Mouse (Mus musculus): ENCODE results near the gene Tcp11. TPM values are rescaled to one million over a fixed set of nuclear protein-coding genes. Genes with fewer than 3 reads are reported as not detected.
A peak's percentile ranks its signal among the peaks of the same experiment; 100 is the strongest.

Gene Tcp11
- total RNA-seq, 1 experiment = 4.8 TPM

- no peaks in the 10 kb centered on the region for H3K36me3 ChIP-seq (ENCODE audit: control insufficient read depth, insufficient read depth, low read length, poor library complexity, severe bottlenecking)
- DNase-seq (ENCODE audit: low read depth, low spot score) = no peak
- 0 out of 4 replicates have a peak, but pooled peaks cover 0 to 3% of the 10 kb centered on the region in 2 experiments for H3K4me1 ChIP-seq (ENCODE audit: control insufficient read depth in 2 of 2, insufficient read depth in 2 of 2, low read length in 2 of 2, poor library complexity in 1 of 2)
- H3K4me3 ChIP-seq (ENCODE audit: insufficient read depth in 1 of 2, low read depth in 1 of 2, low read length in 2 of 2, poor library complexity in 1 of 2, severe bottlenecking in 1 of 2) = no peak overlapping the region
- no peak overlapping the region for H3K9ac ChIP-seq (ENCODE audit: insufficient read depth, low read depth, low read length, poor library complexity, severe bottlenecking)
- H3K27ac ChIP-seq (ENCODE audit: insufficient read depth, low read depth, low read length, poor library complexity, severe bottlenecking) = no peak overlapping the region
- no peaks in the 10 kb centered on the region for H3K9me3 ChIP-seq (ENCODE audit: control insufficient read depth, insufficient read depth, low read depth, low read length)
- in situ Hi-C loops (cut with MboI; ENCODE audit: low sequenced_read_pairs in 2 of 2, unreplicated experiment in 2 of 2) = no loop called here
- TF ChIP-seq ZC3H11A (IDR thresholded peaks at IDR 0.05; ENCODE audit: borderline replicate concordance, low read depth, low read length) = no peak
- no peak for TF ChIP-seq MAFK (IDR thresholded peaks at IDR 0.05; ENCODE audit: insufficient read depth, low read depth, low read length)
- no peak for TF ChIP-seq HCFC1 (IDR thresholded peaks at IDR 0.05; ENCODE audit: borderline replicate concordance, insufficient read depth, low read length)
- no peak for TF ChIP-seq ZNF384 (IDR thresholded peaks at IDR 0.05; ENCODE audit: low read depth, low read length)
- TF ChIP-seq CHD2 (IDR thresholded peaks at IDR 0.05; ENCODE audit: low read depth, low read length) = no peak
Observed at GRCm38 (mm10) chr17:28112266-28112665, 31.8 kb upstream of the Tcp11 start.

GRCm38 (mm10) chr17:28107275-28107674 is 26.8 kb upstream of the Tcp11 start:
- no peak for DNase-seq (ENCODE audit: low read depth, low spot score)
- Histone ChIP-seq H3K9me3 (ENCODE audit: control insufficient read depth, insufficient read depth, low read depth, low read length) (no peaks in the 10 kb centered on the region), H3K36me3 (ENCODE audit: control insufficient read depth, insufficient read depth, low read length, poor library complexity, severe bottlenecking) (no peaks in the 10 kb centered on the region), H3K4me3 (ENCODE audit: insufficient read depth in 1 of 2, low read depth in 1 of 2, low read length in 2 of 2, poor library complexity in 1 of 2, severe bottlenecking in 1 of 2) (no peak overlapping the region), H3K27ac (ENCODE audit: insufficient read depth, low read depth, low read length, poor library complexity, severe bottlenecking) (no peak overlapping the region), H3K4me1 (ENCODE audit: control insufficient read depth in 2 of 2, insufficient read depth in 2 of 2, low read length in 2 of 2, poor library complexity in 1 of 2) (peaks cover 2 to 15% of the 10 kb centered on the region in 2 experiments; a peak in 2 of 4 replicates), H3K9ac (ENCODE audit: insufficient read depth, low read depth, low read length, poor library complexity, severe bottlenecking) (no peak overlapping the region)
- in situ Hi-C loops (cut with MboI; ENCODE audit: low sequenced_read_pairs in 2 of 2, unreplicated experiment in 2 of 2) = loop anchor here in 1 of 2 experiments (10.0 kb wide), 1 partner anchor 58 kb away; no protein-coding TSS in a partner anchor
- no peak for TF ChIP-seq ZC3H11A (IDR thresholded peaks at IDR 0.05; ENCODE audit: borderline replicate concordance, low read depth, low read length)

GRCm38 (mm10) chr17:28106352-28106751 is 25.9 kb upstream of the Tcp11 start:
- DNase-seq (ENCODE audit: low read depth, low spot score) = peak; percentile 78
- H3K4me1 ChIP-seq (ENCODE audit: control insufficient read depth in 2 of 2, insufficient read depth in 2 of 2, low read length in 2 of 2, poor library complexity in 1 of 2) = peaks cover 2 to 15% of the 10 kb centered on the region in 2 experiments; a peak in 2 of 4 replicates
- no peaks in the 10 kb centered on the region for H3K36me3 ChIP-seq (ENCODE audit: control insufficient read depth, insufficient read depth, low read length, poor library complexity, severe bottlenecking)
- H3K9me3 ChIP-seq (ENCODE audit: control insufficient read depth, insufficient read depth, low read depth, low read length) = no peaks in the 10 kb centered on the region
- no peak overlapping the region for H3K9ac ChIP-seq (ENCODE audit: insufficient read depth, low read depth, low read length, poor library complexity, severe bottlenecking)
- no peak overlapping the region for H3K4me3 ChIP-seq (ENCODE audit: insufficient read depth in 1 of 2, low read depth in 1 of 2, low read length in 2 of 2, poor library complexity in 1 of 2, severe bottlenecking in 1 of 2)
- 0 out of 2 replicates have a peak overlapping the region, but pooled peaks have one; percentile 11 for H3K27ac ChIP-seq (ENCODE audit: insufficient read depth, low read depth, low read length, poor library complexity, severe bottlenecking)
- in situ Hi-C loops (cut with MboI; ENCODE audit: low sequenced_read_pairs in 2 of 2, unreplicated experiment in 2 of 2) = loop anchor here in 1 of 2 experiments (10.0 kb wide), 1 partner anchor 58 kb away; no protein-coding TSS in a partner anchor
- TF ChIP-seq MAFK (IDR thresholded peaks at IDR 0.05; ENCODE audit: insufficient read depth, low read depth, low read length) = no peak

GRCm38 (mm10) chr17:28104416-28104815 is 24.0 kb upstream of the Tcp11 start:
- Histone ChIP-seq H3K9ac (ENCODE audit: insufficient read depth, low read depth, low read length, poor library complexity, severe bottlenecking) (peak overlapping the region; percentile 29; the same call in 1 of the 2 replicates), H3K9me3 (ENCODE audit: control insufficient read depth, insufficient read depth, low read depth, low read length) (no peaks in the 10 kb centered on the region), H3K4me3 (ENCODE audit: insufficient read depth in 1 of 2, low read depth in 1 of 2, low read length in 2 of 2, poor library complexity in 1 of 2, severe bottlenecking in 1 of 2) (peak overlapping the region in 1 of 2 experiments; percentile 22; a peak in 1 of 4 replicates), H3K36me3 (ENCODE audit: control insufficient read depth, insufficient read depth, low read length, poor library complexity, severe bottlenecking) (no peaks in the 10 kb centered on the region), H3K27ac (ENCODE audit: insufficient read depth, low read depth, low read length, poor library complexity, severe bottlenecking) (no peak overlapping the region), H3K4me1 (ENCODE audit: control insufficient read depth in 2 of 2, insufficient read depth in 2 of 2, low read length in 2 of 2, poor library complexity in 1 of 2) (peaks cover 2 to 12% of the 10 kb centered on the region in 2 experiments; a peak in 2 of 4 replicates)
- no peak for DNase-seq (ENCODE audit: low read depth, low spot score)
- in situ Hi-C loops (cut with MboI; ENCODE audit: low sequenced_read_pairs in 2 of 2, unreplicated experiment in 2 of 2) = loop anchor here in 1 of 2 experiments (10.0 kb wide), 1 partner anchor 60 kb away; no protein-coding TSS in a partner anchor
- no peak for TF ChIP-seq ZNF384 (IDR thresholded peaks at IDR 0.05; ENCODE audit: low read depth, low read length)
- TF ChIP-seq MAFK (IDR thresholded peaks at IDR 0.05; ENCODE audit: insufficient read depth, low read depth, low read length) = no peak
- TF ChIP-seq HCFC1 (IDR thresholded peaks at IDR 0.05; ENCODE audit: borderline replicate concordance, insufficient read depth, low read length) = no peak
- no peak for TF ChIP-seq CHD2 (IDR thresholded peaks at IDR 0.05; ENCODE audit: low read depth, low read length)
- no peak for TF ChIP-seq ZC3H11A (IDR thresholded peaks at IDR 0.05; ENCODE audit: borderline replicate concordance, low read depth, low read length)

- in situ Hi-C loops (cut with MboI; ENCODE audit: low sequenced_read_pairs in 2 of 2, unreplicated experiment in 2 of 2) = loop anchor here in 1 of 2 experiments (10.0 kb wide), 1 partner anchor 63 kb away; no protein-coding TSS in a partner anchor
- Histone ChIP-seq H3K36me3 (ENCODE audit: control insufficient read depth, insufficient read depth, low read length, poor library complexity, severe bottlenecking) (no peaks in the 10 kb centered on the region), H3K4me3 (ENCODE audit: insufficient read depth in 1 of 2, low read depth in 1 of 2, low read length in 2 of 2, poor library complexity in 1 of 2, severe bottlenecking in 1 of 2) (no peak overlapping the region), H3K4me1 (ENCODE audit: control insufficient read depth in 2 of 2, insufficient read depth in 2 of 2, low read length in 2 of 2, poor library complexity in 1 of 2) (peaks cover 4 to 14% of the 10 kb centered on the region in 2 experiments; a peak in 3 of 4 replicates), H3K9me3 (ENCODE audit: control insufficient read depth, insufficient read depth, low read depth, low read length) (no peaks in the 10 kb centered on the region), H3K9ac (ENCODE audit: insufficient read depth, low read depth, low read length, poor library complexity, severe bottlenecking) (no peak overlapping the region), H3K27ac (ENCODE audit: insufficient read depth, low read depth, low read length, poor library complexity, severe bottlenecking) (no peak overlapping the region)
- DNase-seq (ENCODE audit: low read depth, low spot score) = no peak
- TF ChIP-seq ZC3H11A (IDR thresholded peaks at IDR 0.05; ENCODE audit: borderline replicate concordance, low read depth, low read length) (no peak), MAFK (IDR thresholded peaks at IDR 0.05; ENCODE audit: insufficient read depth, low read depth, low read length) (no peak), ZNF384 (IDR thresholded peaks at IDR 0.05; ENCODE audit: low read depth, low read length) (no peak), CHD2 (IDR thresholded peaks at IDR 0.05; ENCODE audit: low read depth, low read length) (no peak), HCFC1 (IDR thresholded peaks at IDR 0.05; ENCODE audit: borderline replicate concordance, insufficient read depth, low read length) (no peak)
Observed at GRCm38 (mm10) chr17:28101902-28102319, 21.5 kb upstream of the Tcp11 start.
